Mouse (Mus musculus): ENCODE measurements at regions not wholly inside any gene's neighbourhood (a gene's known extent, or its start where the extent isn't known, plus 50 kb on each side); places are given as distances from the start of the nearest gene placed in this dataset.

- Histone ChIP-seq H3K4me3 (ENCODE audit: low read depth, low read length) (no peak overlapping the region), H3K4me1 (ENCODE audit: control insufficient read depth, insufficient read depth, low read length) (no peaks in the 10 kb centered on the region), H3K9ac (replicated peaks; ENCODE audit: low read length) (no peak overlapping the region), H3K9me3 (replicated peaks; ENCODE audit: control insufficient read depth, low read length) (no peaks in the 10 kb centered on the region), H3K36me3 (replicated peaks; ENCODE audit: control insufficient read depth, insufficient read depth, low read depth, low read length) (no peaks in the 10 kb centered on the region), H3K27me3 (ENCODE audit: control insufficient read depth, insufficient read depth, low read length) (no peaks in the 10 kb centered on the region), H3K27ac (replicated peaks; ENCODE audit: low read depth, low read length) (no peak overlapping the region), H3K4me2 (ENCODE audit: low read depth, low read length) (no peak overlapping the region)
- WGBS: 58% methylated on average over 4 of the region's 4 CpGs
- DNase-seq (ENCODE audit: low spot score) (no peak), ATAC-seq (replicated peaks; ENCODE audit: insufficient number of reproducible peaks, low FRiP score, low TSS enrichment, low read depth) (no peak; the same call in 1 of the 2 replicates)
These were observed 68.1 kb upstream of the Il12b start for GRCm38 (mm10) chr11:44331774-44332129.

- H3K9me3 ChIP-seq (replicated peaks; ENCODE audit: control insufficient read depth, low read length): no peaks in the 10 kb centered on the region
- H3K4me2 ChIP-seq (ENCODE audit: low read depth, low read length): no peak overlapping the region
- H3K27me3 ChIP-seq (ENCODE audit: control insufficient read depth, insufficient read depth, low read length): no peaks in the 10 kb centered on the region
- no peak for ATAC-seq (replicated peaks; ENCODE audit: insufficient number of reproducible peaks, low FRiP score, low TSS enrichment, low read depth)
- no peak overlapping the region for H3K27ac ChIP-seq (replicated peaks; ENCODE audit: low read depth, low read length)
- no peaks in the 10 kb centered on the region for H3K4me1 ChIP-seq (ENCODE audit: control insufficient read depth, insufficient read depth, low read length)
- no peak for DNase-seq (ENCODE audit: low spot score)
- no peak overlapping the region for H3K4me3 ChIP-seq (ENCODE audit: low read depth, low read length)
- H3K9ac ChIP-seq (replicated peaks; ENCODE audit: low read length): no peak overlapping the region
- no peaks in the 10 kb centered on the region for H3K36me3 ChIP-seq (replicated peaks; ENCODE audit: control insufficient read depth, insufficient read depth, low read depth, low read length)
These were observed 59.3 kb upstream of the Il12b start for GRCm38 (mm10) chr11:44340531-44340930.

- WGBS: 76% methylated on average over 3 of the region's 3 CpGs
These were observed 51.6 kb upstream of the Il12b start for GRCm38 (mm10) chr11:44348308-44348707.

GRCm38 (mm10) chr11:44349546-44349945, 50.3 kb upstream of the Il12b start:
- no peak overlapping the region for H3K27ac ChIP-seq (replicated peaks; ENCODE audit: low read depth, low read length)
- DNase-seq (ENCODE audit: low spot score): no peak

More at GRCm38 (mm10) chr11:44348308-44348707, 51.6 kb upstream of the Il12b start:
- no peak for DNase-seq (ENCODE audit: low spot score)
- H3K4me3 ChIP-seq (ENCODE audit: low read depth, low read length): no peak overlapping the region
- no peak overlapping the region for H3K4me2 ChIP-seq (ENCODE audit: low read depth, low read length)
- no peak overlapping the region for H3K27ac ChIP-seq (replicated peaks; ENCODE audit: low read depth, low read length)
- H3K36me3 ChIP-seq (replicated peaks; ENCODE audit: control insufficient read depth, insufficient read depth, low read depth, low read length): no peaks in the 10 kb centered on the region
- no peaks in the 10 kb centered on the region for H3K9me3 ChIP-seq (replicated peaks; ENCODE audit: control insufficient read depth, low read length)
- H3K4me1 ChIP-seq (ENCODE audit: control insufficient read depth, insufficient read depth, low read length): no peaks in the 10 kb centered on the region
- H3K27me3 ChIP-seq (ENCODE audit: control insufficient read depth, insufficient read depth, low read length): no peaks in the 10 kb centered on the region
- ATAC-seq (replicated peaks; ENCODE audit: insufficient number of reproducible peaks, low FRiP score, low TSS enrichment, low read depth): no peak
- H3K9ac ChIP-seq (replicated peaks; ENCODE audit: low read length): no peak overlapping the region

More at GRCm38 (mm10) chr11:44349546-44349945, 50.3 kb upstream of the Il12b start:
- H3K27me3 ChIP-seq (ENCODE audit: control insufficient read depth, insufficient read depth, low read length): no peaks in the 10 kb centered on the region
- H3K4me3 ChIP-seq (ENCODE audit: low read depth, low read length): no peak overlapping the region
- 83% methylated on average over 8 of the region's 8 CpGs for whole genome bisulfite sequencing
- no peak for ATAC-seq (replicated peaks; ENCODE audit: insufficient number of reproducible peaks, low FRiP score, low TSS enrichment, low read depth)
- H3K9ac ChIP-seq (replicated peaks; ENCODE audit: low read length): no peak overlapping the region
- no peaks in the 10 kb centered on the region for H3K9me3 ChIP-seq (replicated peaks; ENCODE audit: control insufficient read depth, low read length)
- H3K36me3 ChIP-seq (replicated peaks; ENCODE audit: control insufficient read depth, insufficient read depth, low read depth, low read length): no peaks in the 10 kb centered on the region
- H3K4me1 ChIP-seq (ENCODE audit: control insufficient read depth, insufficient read depth, low read length): no peaks in the 10 kb centered on the region
- no peak overlapping the region for H3K4me2 ChIP-seq (ENCODE audit: low read depth, low read length)
